Mouse (Mus musculus) lung, adult 2 months (tissue): ENCODE data around the gene Mast1.

ENCODE experiments used
- CTCF ChIP-seq: fragments of 200-500 bp; IDR thresholded peaks from 2 replicates; pipeline ENCODE4 v1.5.1; 2011; ENCODE audit warnings: mild to moderate bottlenecking, low read length, control low read depth; ENCODE audit not compliant: insufficient read depth
- POLR2A ChIP-seq: fragments of 200-500 bp; IDR thresholded peaks from 2 replicates; pipeline ENCODE4 v1.6.1; 2011; ENCODE audit warnings: low read depth, mild to moderate bottlenecking, control low read depth, low read length, borderline replicate concordance; ENCODE audit errors: extremely low read depth

DNA sequence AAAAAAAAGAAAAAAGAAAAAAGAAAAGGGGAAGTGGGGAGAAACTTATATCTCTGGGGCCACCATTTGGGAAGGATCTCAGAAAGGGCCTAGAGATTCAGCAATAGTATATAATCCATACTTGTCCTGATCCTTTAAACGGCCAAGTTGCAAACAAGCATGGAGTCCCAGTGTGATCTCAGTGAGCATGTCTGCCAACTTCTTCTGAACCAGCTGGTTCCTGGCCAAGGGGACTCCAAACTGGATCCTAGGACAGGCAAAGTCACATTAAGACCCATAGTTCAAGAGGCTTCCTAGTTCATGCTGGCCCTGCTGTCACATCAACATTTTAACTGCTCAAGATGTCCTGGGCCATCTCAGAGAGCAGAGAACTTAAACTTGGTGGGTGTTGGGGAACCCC is 48.0 kb downstream of the Mast1 start:
- TF ChIP-seq CTCF (no peak), POLR2A (no peak)
